Mouse (Mus musculus) neural tube, embryonic 14.5 days (tissue): ENCODE measurements around the gene Zc3h14. TPM values are rescaled to one million over a fixed set of nuclear protein-coding genes. Genes with fewer than 3 reads are reported as not detected.

Source experiments
- ATAC-seq: fragments of 200-750 bp; cut with Nextera tagmentation; 2 replicates; pipeline ENCODE4 v1.8.0; 2017; ENCODE audit warnings: low read depth, mild to moderate bottlenecking, moderate TSS enrichment, moderate library complexity
- H3K27ac ChIP-seq: fragments of 300-500 bp; sonication (generic); 2 replicates; pipeline ENCODE4 v1.5.1; 2014; ENCODE audit warnings: low read depth, mild to moderate bottlenecking, control low read depth, low read length, moderate library complexity, mixed read lengths
- H3K27me3 ChIP-seq: fragments of 300-500 bp; sonication (generic); 2 replicates; pipeline ENCODE4 v1.6.1; 2014; ENCODE audit warnings: low read length; ENCODE audit not compliant: control insufficient read depth, insufficient read depth
- H3K36me3 ChIP-seq: fragments of 300-500 bp; sonication (generic); 2 replicates; pipeline ENCODE4 v1.6.1; 2014; ENCODE audit warnings: low read length, mixed read lengths; ENCODE audit not compliant: control insufficient read depth, insufficient read depth
- H3K4me1 ChIP-seq: fragments of 300-500 bp; sonication (generic); 2 replicates; pipeline ENCODE4 v1.6.1; 2014; ENCODE audit warnings: low read length; ENCODE audit not compliant: control insufficient read depth, insufficient read depth
- H3K4me2 ChIP-seq: fragments of 300-500 bp; sonication (generic); 2 replicates; pipeline ENCODE4 v1.6.1; 2014; ENCODE audit warnings: mild to moderate bottlenecking, low read depth, low read length, control low read depth
- H3K4me3 ChIP-seq: fragments of 300-500 bp; sonication (generic); 2 replicates; pipeline ENCODE4 v1.5.1; 2014; ENCODE audit warnings: low read depth, low read length, control low read depth, mixed read lengths
- H3K9ac ChIP-seq: fragments of 300-500 bp; sonication (generic); replicated peaks from 2 replicates; pipeline ENCODE4 v1.6.1; 2014; ENCODE audit warnings: low read depth, mild to moderate bottlenecking, control low read depth, low read length, mixed read lengths
- H3K9me3 ChIP-seq: fragments of 300-500 bp; sonication (generic); 2 replicates; pipeline ENCODE4 v1.6.1; 2016; ENCODE audit warnings: low read length; ENCODE audit not compliant: control insufficient read depth
- whole genome bisulfite sequencing: fragments of 180-500 bp; shearing (Covaris S2); extraction: QIAGEN DNeasy Blood & Tissue Kit; methylation state at CpG from one replicate; pipeline ENCODE4 v1.1.7; 2014; 5-methylcytosine and 5-hydroxymethylcytosine counted together
- polyA plus RNA-seq: library from polyadenylated mRNA; unstranded; fragments of >200 nt; fragmentation: Nextera tagmentation; extraction: Ambion mirVana; gene quantifications from 2 replicates; pipeline ENCODE4 v1.2.1, GENCODE M21; 2014

Zc3h14 gene
- polyA plus RNA-seq, 1 experiment from 2014 or later = 126 TPM

- Histone ChIP-seq H3K27ac (no peak overlapping the region), H3K4me3 (no peak overlapping the region), H3K27me3 (no peaks in the 10 kb centered on the region), H3K4me1 (no peaks in the 10 kb centered on the region), H3K9me3 (no peaks in the 10 kb centered on the region), H3K36me3 (peaks cover 41% of the 10 kb centered on the region), H3K9ac (no peak overlapping the region), H3K4me2 (no peak overlapping the region)
- ATAC-seq = no peak
- WGBS = 90% methylated on average over 6 of the region's 6 CpGs
Measured at GRCm38 (mm10) chr12:98757636-98758035, 10.9 kb downstream of the Zc3h14 start.

GRCm38 (mm10) chr12:98759700-98760099 is 12.9 kb downstream of the Zc3h14 start:
- no peaks in the 10 kb centered on the region for H3K9me3 ChIP-seq
- H3K27me3 ChIP-seq = no peaks in the 10 kb centered on the region
- no peak overlapping the region for H3K9ac ChIP-seq
- no peak overlapping the region for H3K27ac ChIP-seq
- H3K4me3 ChIP-seq = no peak overlapping the region
- no peak for ATAC-seq
- H3K36me3 ChIP-seq = peaks cover 55% of the 10 kb centered on the region
- H3K4me1 ChIP-seq = no peaks in the 10 kb centered on the region
- H3K4me2 ChIP-seq = no peak overlapping the region
- 95% methylated on average over 6 of the region's 6 CpGs for WGBS

GRCm38 (mm10) chr12:98766241-98766640 is 19.5 kb downstream of the Zc3h14 start:
- WGBS = 98% methylated on average over 2 of the region's 2 CpGs
- Histone ChIP-seq H3K27ac (no peak overlapping the region), H3K4me2 (no peak overlapping the region), H3K9ac (no peak overlapping the region), H3K27me3 (no peaks in the 10 kb centered on the region), H3K36me3 (peaks cover 51% of the 10 kb centered on the region), H3K9me3 (no peaks in the 10 kb centered on the region), H3K4me3 (no peak overlapping the region), H3K4me1 (no peaks in the 10 kb centered on the region)
- ATAC-seq = no peak

- Histone ChIP-seq H3K4me1 (no peaks in the 10 kb centered on the region), H3K27ac (no peak overlapping the region), H3K27me3 (no peaks in the 10 kb centered on the region), H3K36me3 (peaks cover 51% of the 10 kb centered on the region), H3K4me2 (no peak overlapping the region), H3K9me3 (no peaks in the 10 kb centered on the region), H3K9ac (no peak overlapping the region), H3K4me3 (no peak overlapping the region)
- ATAC-seq = no peak
- WGBS = 84% methylated on average over 3 of the region's 3 CpGs
Measured at GRCm38 (mm10) chr12:98777509-98777908, 30.7 kb downstream of the Zc3h14 start.

GRCm38 (mm10) chr12:98779148-98779547 is 32.4 kb downstream of the Zc3h14 start:
- H3K36me3 ChIP-seq = peaks cover 52% of the 10 kb centered on the region
- H3K27ac ChIP-seq = no peak overlapping the region
- 86% methylated on average over 4 of the region's 4 CpGs for WGBS
- H3K9me3 ChIP-seq = no peaks in the 10 kb centered on the region
- H3K27me3 ChIP-seq = no peaks in the 10 kb centered on the region
- H3K4me1 ChIP-seq = no peaks in the 10 kb centered on the region
- H3K4me3 ChIP-seq = no peak overlapping the region
- ATAC-seq = no peak; the same call in 1 of the 2 replicates
- H3K4me2 ChIP-seq = no peak overlapping the region
- no peak overlapping the region for H3K9ac ChIP-seq

GRCm38 (mm10) chr12:98784251-98784650 is 37.5 kb downstream of the Zc3h14 start:
- H3K4me2 ChIP-seq = no peak overlapping the region
- ATAC-seq = no peak
- H3K9me3 ChIP-seq = no peaks in the 10 kb centered on the region
- WGBS = 100% methylated on average over 1 of the region's 1 CpGs
- H3K27me3 ChIP-seq = no peaks in the 10 kb centered on the region
- no peak overlapping the region for H3K4me3 ChIP-seq
- no peaks in the 10 kb centered on the region for H3K4me1 ChIP-seq
- H3K36me3 ChIP-seq = peaks cover 59% of the 10 kb centered on the region
- no peak overlapping the region for H3K27ac ChIP-seq
- no peak overlapping the region for H3K9ac ChIP-seq

GRCm38 (mm10) chr12:98795731-98796318 is 49.1 kb downstream of the Zc3h14 start:
- H3K27me3 ChIP-seq = no peaks in the 10 kb centered on the region
- H3K9ac ChIP-seq = no peak overlapping the region
- no peak overlapping the region for H3K4me2 ChIP-seq
- no peaks in the 10 kb centered on the region for H3K9me3 ChIP-seq
- peak; percentile 76 for ATAC-seq
- H3K4me3 ChIP-seq = no peak overlapping the region
- 74% methylated on average over 3 of the region's 3 CpGs for WGBS
- peaks cover 33% of the 10 kb centered on the region for H3K36me3 ChIP-seq
- no peaks in the 10 kb centered on the region for H3K4me1 ChIP-seq
- peak overlapping the region; percentile 34 for H3K27ac ChIP-seq

GRCm38 (mm10) chr12:98800334-98800733 is 53.6 kb downstream of the Zc3h14 start:
- H3K9me3 ChIP-seq = no peaks in the 10 kb centered on the region
- no peaks in the 10 kb centered on the region for H3K27me3 ChIP-seq
- no peak overlapping the region for H3K27ac ChIP-seq
- no peak for ATAC-seq
- 91% methylated on average over 5 of the region's 5 CpGs for WGBS
- H3K4me1 ChIP-seq = no peaks in the 10 kb centered on the region
- peaks cover 23% of the 10 kb centered on the region for H3K36me3 ChIP-seq
- no peak overlapping the region for H3K4me3 ChIP-seq
- H3K4me2 ChIP-seq = no peak overlapping the region
- no peak overlapping the region for H3K9ac ChIP-seq

- Histone ChIP-seq H3K9me3 (no peaks in the 10 kb centered on the region), H3K4me3 (no peak overlapping the region), H3K36me3 (peaks cover 18% of the 10 kb centered on the region), H3K4me1 (no peaks in the 10 kb centered on the region), H3K27me3 (no peaks in the 10 kb centered on the region), H3K27ac (no peak overlapping the region), H3K4me2 (no peak overlapping the region), H3K9ac (no peak overlapping the region)
- 81% methylated on average over 3 of the region's 3 CpGs for WGBS
- ATAC-seq = no peak
Measured at GRCm38 (mm10) chr12:98802245-98802644, 55.5 kb downstream of the Zc3h14 start.
